Comparison of ENCODE assay signal across 9 mouse cellular contexts in genomic region chr16:4876033-4876680, GRCm38 (mm10). TPM values are rescaled to one million over a fixed set of nuclear protein-coding genes. Genes with fewer than 3 reads are reported as not detected.
A peak's percentile ranks its signal among the peaks of the same experiment; 100 is the strongest.
DNase-seq lines count a peak whose midpoint lies in the region; ATAC-seq and TF ChIP-seq lines count a peak whose summit lies in the region.
"Had no signal": no experiment of that assay in that cellular context is flagged by ENCODE, and none has a peak within 500 bp of the region (broad histone marks: within the 10 kb centered on the region; RNA-seq: fewer than 3 reads in every experiment).

No protein-coding gene starts in this region.

- H3K9ac ChIP-seq in heart, adult 2 months (ENCODE audit: low read depth, low read length), result no peak overlapping the region
- no peak overlapping the region for H3K9ac ChIP-seq in embryonic facial prominence, embryonic 14.5 days (ENCODE audit: low read depth, low read length)
- no peak overlapping the region for H3K9ac ChIP-seq in lung, postnatal 0 days (replicated peaks; ENCODE audit: low read depth)
- no peak overlapping the region for H3K9ac ChIP-seq in forebrain, embryonic 11.5 days (ENCODE audit: low read length)

- no peaks in the 10 kb centered on the region for H3K9me3 ChIP-seq in embryonic facial prominence, embryonic 14.5 days (ENCODE audit: control insufficient read depth, low read length)
- no peaks in the 10 kb centered on the region for H3K9me3 ChIP-seq in lung, postnatal 0 days (ENCODE audit: low read length)
- H3K9me3 ChIP-seq in forebrain, embryonic 11.5 days (ENCODE audit: control insufficient read depth, low read length), result no peaks in the 10 kb centered on the region

- no peaks in the 10 kb centered on the region for H3K36me3 ChIP-seq in heart, adult 2 months (ENCODE audit: control insufficient read depth, insufficient read depth, low read length)
- H3K36me3 ChIP-seq in embryonic facial prominence, embryonic 14.5 days (ENCODE audit: control insufficient read depth, insufficient read depth, low read length), result peaks cover 37% of the 10 kb centered on the region
- 0 out of 2 replicates have a peak, but pooled peaks cover 6% of the 10 kb centered on the region for H3K36me3 ChIP-seq in lung, postnatal 0 days (ENCODE audit: insufficient read depth, low read length)
- no peaks in the 10 kb centered on the region for H3K36me3 ChIP-seq in forebrain, embryonic 11.5 days (ENCODE audit: control insufficient read depth, insufficient read depth, low read length)

- H3K27me3 ChIP-seq in heart, adult 2 months (ENCODE audit: control insufficient read depth, insufficient read depth, low read length), result no peaks in the 10 kb centered on the region
- no peaks in the 10 kb centered on the region for H3K27me3 ChIP-seq in embryonic facial prominence, embryonic 14.5 days (replicated peaks; ENCODE audit: control insufficient read depth, insufficient read depth, low read length)
- H3K27me3 ChIP-seq in lung, postnatal 0 days (replicated peaks; ENCODE audit: insufficient read depth, low read length), result no peaks in the 10 kb centered on the region
- no peaks in the 10 kb centered on the region for H3K27me3 ChIP-seq in forebrain, embryonic 11.5 days (ENCODE audit: control insufficient read depth, insufficient read depth, low read length)

- H3K79me2 ChIP-seq in heart, adult 2 months (replicated peaks; ENCODE audit: control insufficient read depth, insufficient read depth, low read length), result 0 out of 2 replicates have a peak, but pooled peaks cover 1% of the 10 kb centered on the region

- ATAC-seq in embryonic facial prominence, embryonic 14.5 days (ENCODE audit: low read depth), result no peak
- no peak for ATAC-seq in lung, postnatal 0 days
- no peak for ATAC-seq in forebrain, embryonic 11.5 days (replicated peaks; ENCODE audit: low FRiP score)

- no peak overlapping the region for H3K27ac ChIP-seq in heart, adult 2 months
- no peak overlapping the region for H3K27ac ChIP-seq in embryonic facial prominence, embryonic 14.5 days (replicated peaks; ENCODE audit: low read depth, low read length)
- H3K27ac ChIP-seq in lung, postnatal 0 days (ENCODE audit: low read length), result peak overlapping the region; percentile 32
- no peak overlapping the region for H3K27ac ChIP-seq in forebrain, embryonic 11.5 days (ENCODE audit: low read depth, low read length)

- TF ChIP-seq EP300 in heart, adult 2 months (IDR thresholded peaks at IDR 0.05; ENCODE audit: insufficient read depth, low read depth, low read length), result no peak
- no peak for TF ChIP-seq EP300 in lung, postnatal 0 days (IDR thresholded peaks at IDR 0.05)

- TF ChIP-seq POLR2A in heart, adult 2 months (IDR thresholded peaks at IDR 0.05; ENCODE audit: insufficient read depth, low read depth, low read length), result no peak

- DNase-seq in heart, adult 2 months, result peak; percentile 62 to 68
- no peak for DNase-seq in heart, adult 9 months (ENCODE audit: low spot score in 2 of 2)
- peak; percentile 89 for DNase-seq in adipocyte (ENCODE audit: low spot score)
- peak; percentile 44 for DNase-seq in embryonic facial prominence, embryonic 14.5 days (ENCODE audit: low spot score)
- peak; percentile 50 to 59 for DNase-seq in layer of hippocampus, postnatal 14 days (ENCODE audit: low spot score in 2 of 2)
- no peak for DNase-seq in lung, postnatal 0 days (ENCODE audit: low spot score)
- DNase-seq in urinary bladder, postnatal 25 days (ENCODE audit: low spot score), result peak; percentile 66
- DNase-seq in forebrain, embryonic 11.5 days (ENCODE audit: low spot score), result no peak

- H3K4me2 ChIP-seq in embryonic facial prominence, embryonic 14.5 days (ENCODE audit: low read depth, low read length), result no peak overlapping the region
- no peak overlapping the region for H3K4me2 ChIP-seq in lung, postnatal 0 days (replicated peaks; ENCODE audit: low read depth, low read length)
- H3K4me2 ChIP-seq in forebrain, embryonic 11.5 days (ENCODE audit: low read depth, low read length, severe bottlenecking), result no peak overlapping the region

- H3K4me1 ChIP-seq in heart, adult 2 months (ENCODE audit: control insufficient read depth, insufficient read depth, low read length), result peaks cover 12% of the 10 kb centered on the region
- peaks cover 15% of the 10 kb centered on the region; the same call in 1 of the 2 replicates for H3K4me1 ChIP-seq in embryonic facial prominence, embryonic 14.5 days (ENCODE audit: control insufficient read depth, insufficient read depth, low read length)
- H3K4me1 ChIP-seq in lung, postnatal 0 days (ENCODE audit: insufficient read depth, low read depth, low read length), result peaks cover 15% of the 10 kb centered on the region; the same call in 1 of the 2 replicates
- H3K4me1 ChIP-seq in forebrain, embryonic 11.5 days (replicated peaks; ENCODE audit: control insufficient read depth, insufficient read depth, low read length), result peaks cover 14% of the 10 kb centered on the region

- intact Hi-C loops in heart, adult 2 months (cut with DNase I), result loop anchor here (5.0 kb wide), 2 partner anchors 84 to 169 kb away; partner anchors contain the start of gene Cdip1

- WGBS in heart, adult 2 months, result 56% methylated on average over 8 of the region's 8 CpGs
- 75% methylated on average over 7 of the region's 8 CpGs for WGBS in embryonic facial prominence, embryonic 14.5 days
- WGBS in lung, postnatal 0 days, result 37% methylated on average over 8 of the region's 8 CpGs
- 93% methylated on average over 8 of the region's 8 CpGs for WGBS in forebrain, embryonic 11.5 days

- no peak overlapping the region for H3K4me3 ChIP-seq in heart, adult 2 months
- no peak overlapping the region for H3K4me3 ChIP-seq in embryonic facial prominence, embryonic 14.5 days (ENCODE audit: low read depth, low read length)
- H3K4me3 ChIP-seq in lung, postnatal 0 days (ENCODE audit: low read depth, low read length), result no peak overlapping the region
- H3K4me3 ChIP-seq in forebrain, embryonic 11.5 days (ENCODE audit: low read depth, low read length), result no peak overlapping the region

- TF ChIP-seq CTCF in heart, adult 2 months (IDR thresholded peaks at IDR 0.05), result no peak
- no peak for TF ChIP-seq CTCF in lung, postnatal 0 days (IDR thresholded peaks at IDR 0.05)

RNA-seq across cellular contexts. Expression of gene Ubald1, which starts 4.0 kb away (rescaled TPM):
- 10 to 100 TPM; 17.2 to 18.3 TPM for total RNA-seq in heart, adult 2 months (2021)
- polyA plus RNA-seq in heart, adult 2 months (2012; rRNA removed), result 18.2 and 24.5 TPM in 2 replicates
- polyA plus RNA-seq in embryonic facial prominence, embryonic 14.5 days (2014; fragmentation: Nextera tagmentation; extraction: Ambion mirVana), result 36.3 and 39.0 TPM in 2 replicates
- total RNA-seq in layer of hippocampus, postnatal 14 days (2021), result 10 to 100 TPM; 80.1 to 84.6 TPM
- polyA plus RNA-seq in lung, postnatal 0 days (2015; fragmentation: Nextera tagmentation; extraction: Ambion mirVana), result 33.7 and 39.5 TPM in 2 replicates
- 23.9 TPM in 2 replicates for polyA plus RNA-seq in forebrain, embryonic 11.5 days (2014; fragmentation: Nextera tagmentation; extraction: Ambion mirVana)

RNA-seq across cellular contexts. Expression of gene Mgrn1, which starts 9.9 kb away (rescaled TPM):
- 100 to 1,000 TPM; 148 to 168 TPM for total RNA-seq in heart, adult 2 months (2021)
- 274 and 284 TPM in 2 replicates for polyA plus RNA-seq in heart, adult 2 months (2012; rRNA removed)
- polyA plus RNA-seq in embryonic facial prominence, embryonic 14.5 days (2014; fragmentation: Nextera tagmentation; extraction: Ambion mirVana), result 76.2 and 87.8 TPM in 2 replicates
- 100 to 1,000 TPM; 190 to 194 TPM for total RNA-seq in layer of hippocampus, postnatal 14 days (2021)
- polyA plus RNA-seq in lung, postnatal 0 days (2015; fragmentation: Nextera tagmentation; extraction: Ambion mirVana), result 75.6 and 76.7 TPM in 2 replicates
- 69.9 and 77.2 TPM in 2 replicates for polyA plus RNA-seq in forebrain, embryonic 11.5 days (2014; fragmentation: Nextera tagmentation; extraction: Ambion mirVana)

RNA-seq across cellular contexts. Expression of gene 4930562C15Rik, which starts 40.9 kb away (rescaled TPM):
- not detected for total RNA-seq in heart, adult 2 months (2021)
- polyA plus RNA-seq in heart, adult 2 months (2012; rRNA removed), result 0.23 TPM in 1 of 2 replicates, not detected in the other
- polyA plus RNA-seq in embryonic facial prominence, embryonic 14.5 days (2014; fragmentation: Nextera tagmentation; extraction: Ambion mirVana), result 0.33 and 0.39 TPM in 2 replicates
- not detected for total RNA-seq in layer of hippocampus, postnatal 14 days (2021)
- 2.2 and 2.4 TPM in 2 replicates for polyA plus RNA-seq in lung, postnatal 0 days (2015; fragmentation: Nextera tagmentation; extraction: Ambion mirVana)
- polyA plus RNA-seq in forebrain, embryonic 11.5 days (2014; fragmentation: Nextera tagmentation; extraction: Ambion mirVana), result 0.36 TPM in 1 of 2 replicates, not detected in the other
- total RNA-seq: layer of hippocampus, postnatal 25 days had no signal

Comparison
In these comparisons a context has a peak if more than half of its experiments do, and no peak if none do; other contexts are left out.
1. DNase-seq: peak in heart, adult 2 months (2 of 2), adipocyte (single experiment), embryonic facial prominence, embryonic 14.5 days (single experiment), layer of hippocampus, postnatal 14 days (2 of 2) and urinary bladder, postnatal 25 days (single experiment); none in heart, adult 9 months (0 of 2), lung, postnatal 0 days (single experiment) and forebrain, embryonic 11.5 days (single experiment).